Mouse (Mus musculus) liver, postnatal 0 days (tissue): ENCODE measurements at regions not wholly inside any gene's neighbourhood (a gene's known extent, or its start where the extent isn't known, plus 50 kb on each side); places are given as distances from the start of the nearest gene placed in this dataset.

Source experiments
- CTCF ChIP-seq: sonication (generic); IDR thresholded peaks from 2 replicates; pipeline ENCODE4 v1.5.1; 2016; ENCODE audit warnings: antibody characterized with exemption, low read depth
- EP300 ChIP-seq: IDR thresholded peaks from 2 replicates; pipeline ENCODE4 v1.6.1; 2016; ENCODE audit warnings: antibody characterized with exemption, low read depth, mild to moderate bottlenecking

DNA sequence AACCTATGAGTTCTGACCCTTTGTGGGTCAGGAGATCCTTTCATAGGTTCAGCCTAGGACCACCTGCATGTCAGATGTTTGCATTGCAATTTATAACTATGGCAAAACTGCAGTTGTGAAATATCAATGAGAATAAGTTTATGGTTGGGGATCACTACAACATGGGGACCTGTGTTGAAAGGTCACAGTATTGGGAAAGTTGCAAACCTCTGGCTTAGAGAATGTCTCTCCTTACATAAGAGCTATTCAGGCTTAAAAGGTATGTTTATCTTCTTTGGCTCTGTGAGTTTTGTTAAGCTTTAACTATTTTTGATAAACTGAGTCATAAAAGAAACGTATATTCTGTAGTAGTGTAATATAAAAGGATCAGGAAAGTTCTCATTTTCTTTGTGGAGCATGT, 128.1 kb upstream of the Pcsk5 start:
- no peak for TF ChIP-seq CTCF
- no peak for TF ChIP-seq EP300
